Mouse (Mus musculus) erythroblast, embryonic 14.5 days (primary cell): ENCODE measurements around the gene Stat6. TPM values are rescaled to one million over a fixed set of nuclear protein-coding genes. Genes with fewer than 3 reads are reported as not detected.

ENCODE experiments used
- H3K27me3 ChIP-seq: 2 replicates; pipeline ENCODE4 v1.6.1; 2012; ENCODE audit warnings: inconsistent platforms; ENCODE audit not compliant: control insufficient read depth
- H3K36me3 ChIP-seq: 2 replicates; pipeline ENCODE4 v1.6.1; 2012; ENCODE audit warnings: mild to moderate bottlenecking, inconsistent platforms; ENCODE audit not compliant: control insufficient read depth
- H3K4me1 ChIP-seq: 2 replicates; pipeline ENCODE4 v1.6.1; 2012; ENCODE audit warnings: inconsistent platforms; ENCODE audit not compliant: control insufficient read depth
- H3K4me3 ChIP-seq: replicated peaks from 2 replicates; pipeline ENCODE3; 2012; ENCODE audit warnings: moderate library complexity, mild to moderate bottlenecking, inconsistent platforms
- H3K9me3 ChIP-seq: 2 replicates; pipeline ENCODE4 v1.6.1; 2012; ENCODE audit warnings: low read length, inconsistent platforms, mixed read lengths; ENCODE audit not compliant: control insufficient read depth
- GATA1 ChIP-seq: IDR thresholded peaks from 2 replicates; pipeline ENCODE4 v1.6.1; 2012; ENCODE audit warnings: low read length, inconsistent platforms, mixed read lengths
- TAL1 ChIP-seq: IDR thresholded peaks from 3 replicates; pipeline ENCODE4 v1.6.1; 2012; ENCODE audit warnings: low read length, inconsistent platforms, mixed read lengths
- polyA plus RNA-seq: library from polyadenylated mRNA; stranded (reverse); fragments of >175 nt; gene quantifications from 2 replicates; pipeline ENCODE4 v1.2.3, GENCODE M21; 2012

Gene Stat6
- polyA plus RNA-seq, 1 experiment = 1.2 TPM

DNA sequence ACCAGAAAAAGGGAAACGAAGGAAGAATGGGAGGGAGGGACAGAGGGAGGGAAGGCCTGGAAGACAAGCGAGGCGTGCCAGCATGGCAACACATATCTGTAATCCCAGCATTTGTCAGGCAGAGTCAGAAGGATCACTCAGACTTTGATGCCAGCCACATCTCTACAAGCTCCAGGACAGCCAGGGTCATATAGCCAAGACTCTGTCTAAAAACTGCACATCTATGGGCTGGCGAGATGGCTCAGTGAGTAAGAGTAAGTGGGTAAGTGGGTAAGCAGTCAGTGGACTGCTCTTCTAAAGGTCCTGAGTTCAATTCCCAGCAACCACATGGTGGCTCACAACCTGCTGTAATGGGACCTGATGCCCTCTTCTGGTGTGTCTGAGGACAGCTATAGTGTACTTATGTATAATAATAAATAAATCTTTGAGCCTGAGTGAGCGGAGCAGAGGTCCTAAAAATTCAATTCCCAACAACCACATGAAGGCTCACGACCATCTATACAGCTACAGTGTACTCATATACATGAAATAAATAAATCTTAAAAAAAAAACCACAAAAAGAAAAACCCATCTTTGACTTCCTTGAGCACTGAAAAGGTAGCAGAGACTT lies 31.4 kb downstream of the Stat6 start:
- peaks cover 30% of the 10 kb centered on the region for H3K4me1 ChIP-seq

DNA sequence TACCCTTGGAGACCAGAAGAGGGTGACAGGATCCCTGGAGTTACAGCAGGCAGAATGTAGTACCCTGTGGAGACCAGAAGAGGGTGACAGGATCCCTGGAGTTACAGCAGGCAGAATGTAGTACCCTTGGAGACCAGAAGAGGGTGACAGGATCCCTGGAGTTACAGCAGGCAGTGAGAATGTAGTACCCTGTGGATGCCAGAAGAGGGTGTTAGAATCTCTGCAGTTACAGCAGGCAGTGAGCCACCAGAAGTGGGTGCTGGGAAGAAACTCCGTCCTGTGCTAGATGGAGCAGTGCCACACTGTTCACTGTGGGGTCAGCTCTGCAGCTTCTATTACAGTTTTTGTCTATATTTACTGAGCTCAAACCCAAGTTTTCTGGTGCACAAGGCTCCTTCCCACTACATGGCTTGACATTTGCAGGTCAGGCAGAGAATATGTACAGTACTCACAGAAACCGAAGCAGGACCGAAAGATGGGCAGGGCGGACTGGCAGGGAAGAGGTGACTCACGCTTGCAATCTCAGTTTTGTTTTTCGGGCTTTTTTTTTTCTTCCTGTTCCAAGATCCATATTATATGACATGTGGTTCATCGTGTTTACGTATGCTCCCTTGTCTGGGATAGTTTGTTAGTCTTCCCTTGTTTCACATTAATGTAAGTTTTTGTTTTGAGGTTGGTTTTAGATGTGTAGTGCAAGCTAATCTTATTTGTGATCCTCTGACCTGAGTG lies 32.2 kb downstream of the Stat6 start:
- Histone ChIP-seq H3K36me3 (peaks cover 7% of the 10 kb centered on the region), H3K4me1 (peaks cover 32% of the 10 kb centered on the region), H3K9me3 (peaks cover 2% of the 10 kb centered on the region; the same call in 1 of the 2 replicates), H3K4me3 (no peak overlapping the region), H3K27me3 (peaks cover 3% of the 10 kb centered on the region; the same call in 1 of the 2 replicates)
- TF ChIP-seq TAL1 (no peak), GATA1 (no peak)

More for the DNA sequence above, 31.4 kb downstream of the Stat6 start:
- peaks cover 2% of the 10 kb centered on the region; the same call in 1 of the 2 replicates for H3K9me3 ChIP-seq
- H3K4me3 ChIP-seq = no peak overlapping the region
- H3K27me3 ChIP-seq = peaks cover 9% of the 10 kb centered on the region
- H3K36me3 ChIP-seq = peaks cover 5% of the 10 kb centered on the region
- TF ChIP-seq TAL1 (no peak), GATA1 (no peak)

DNA sequence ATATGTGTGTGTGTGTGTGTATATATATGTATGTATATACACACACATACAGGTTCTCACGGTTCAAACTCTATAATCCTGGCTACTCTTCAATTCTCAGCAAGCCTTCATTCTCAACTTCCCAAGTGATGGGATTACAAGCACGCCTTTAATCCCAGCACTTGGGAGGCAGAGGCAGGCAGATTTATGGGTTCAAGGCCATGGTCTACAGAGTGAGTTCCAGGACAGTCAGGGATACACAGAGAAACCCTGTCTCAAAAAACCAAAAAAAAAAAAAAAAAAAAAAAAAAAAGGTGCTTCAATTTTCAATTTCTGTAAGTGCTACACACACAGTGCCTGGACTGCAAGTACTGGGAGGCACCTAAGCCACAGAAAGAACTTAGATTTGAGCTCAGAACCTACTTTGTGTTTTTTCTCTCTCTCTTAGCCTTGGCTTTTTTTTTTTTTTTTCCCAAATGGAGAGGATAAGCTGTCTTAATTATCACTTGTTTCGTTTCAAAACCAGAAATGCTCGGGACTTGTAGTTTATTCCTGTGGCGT lies 33.1 kb downstream of the Stat6 start:
- H3K9me3 ChIP-seq = peaks cover 2% of the 10 kb centered on the region; the same call in 1 of the 2 replicates
- H3K27me3 ChIP-seq = no peaks in the 10 kb centered on the region
- H3K36me3 ChIP-seq = peaks cover 8% of the 10 kb centered on the region
- TF ChIP-seq GATA1 = no peak
- TF ChIP-seq TAL1 = no peak
- peak overlapping the region; percentile 92 for H3K4me3 ChIP-seq
- H3K4me1 ChIP-seq = peaks cover 32% of the 10 kb centered on the region

DNA sequence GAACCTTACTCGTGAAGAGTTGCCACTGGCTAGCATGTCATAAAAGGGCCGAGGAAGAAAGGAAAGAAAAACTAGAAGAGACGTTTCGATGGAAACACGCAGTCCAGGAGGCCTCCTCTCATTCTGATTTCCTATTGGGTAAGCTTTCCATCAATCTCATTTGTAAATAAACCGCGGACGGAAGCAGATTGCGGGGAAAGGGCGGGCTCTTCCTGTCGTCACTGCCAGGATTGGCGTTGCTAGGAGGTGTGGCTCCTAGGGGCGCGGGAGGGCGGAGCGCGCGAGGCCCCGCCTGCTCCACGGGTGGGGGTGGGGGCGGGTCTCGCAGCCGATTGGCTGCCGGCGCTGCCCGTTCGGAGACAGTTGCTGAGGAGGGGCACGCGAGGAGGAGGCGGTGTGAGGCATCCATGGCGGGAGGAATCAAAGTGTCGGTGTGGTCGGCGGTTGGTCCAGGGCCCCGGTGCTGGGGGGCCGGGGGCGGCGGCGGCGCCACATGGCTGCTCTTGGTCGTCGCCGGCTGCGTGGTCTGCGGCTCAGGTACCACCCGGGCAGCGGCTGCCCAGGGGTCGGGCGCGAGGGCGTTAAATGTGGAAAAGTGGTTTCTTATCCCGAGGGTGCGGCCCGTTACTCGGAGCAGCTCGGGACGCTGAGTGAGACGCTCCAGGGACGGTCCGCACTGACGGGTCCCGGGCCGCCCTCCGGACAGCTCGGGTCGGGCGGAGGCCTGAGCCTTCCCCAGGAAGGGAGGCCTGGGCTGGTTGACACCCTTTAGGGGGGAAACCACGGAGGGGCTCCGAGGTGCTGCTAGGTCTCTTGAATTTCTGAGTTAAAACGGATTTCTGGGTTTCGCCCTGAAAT lies 34.1 kb downstream of the Stat6 start:
- no peak for TF ChIP-seq GATA1
- no peak for TF ChIP-seq TAL1
- no peaks in the 10 kb centered on the region for H3K27me3 ChIP-seq
- peak overlapping the region; percentile 92 for H3K4me3 ChIP-seq
- peaks cover 2% of the 10 kb centered on the region; the same call in 1 of the 2 replicates for H3K9me3 ChIP-seq
- peaks cover 13% of the 10 kb centered on the region for H3K36me3 ChIP-seq
- H3K4me1 ChIP-seq = peaks cover 32% of the 10 kb centered on the region

DNA sequence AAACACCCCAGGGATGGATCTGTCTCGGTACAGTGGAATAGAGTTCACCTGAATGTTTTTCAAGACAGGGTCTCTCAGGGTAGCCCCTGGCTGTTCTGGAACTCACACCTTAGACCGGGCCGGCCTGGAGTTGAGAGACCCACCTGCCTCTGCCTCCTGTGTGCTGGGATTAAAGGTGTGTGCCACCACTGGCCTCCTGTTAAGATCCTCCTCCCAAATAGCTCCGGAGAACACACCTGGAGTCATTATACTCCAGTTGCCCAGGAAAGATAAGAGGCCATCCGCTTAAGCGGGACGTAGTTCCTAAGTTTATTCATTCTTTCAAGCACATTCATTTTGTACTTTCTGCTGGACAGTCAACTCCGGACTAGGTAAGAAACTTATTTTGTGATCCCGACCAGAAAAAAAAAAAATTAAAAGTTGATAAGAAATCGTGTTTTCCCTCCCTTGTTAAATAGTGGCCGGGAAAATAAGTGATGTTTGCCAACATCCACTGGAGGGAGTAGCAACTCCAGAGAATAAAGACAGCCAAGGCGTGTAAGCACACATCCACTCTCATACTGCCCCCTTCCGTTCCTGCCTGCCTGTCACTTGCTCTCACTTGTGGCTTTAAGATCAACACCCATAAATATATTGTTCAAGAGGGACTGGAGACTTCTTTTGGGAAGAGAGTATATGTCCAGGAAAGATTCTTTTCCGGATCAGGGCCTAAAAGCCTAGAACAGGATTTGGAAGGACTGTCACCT lies 35.0 kb downstream of the Stat6 start:
- no peaks in the 10 kb centered on the region for H3K27me3 ChIP-seq
- peak overlapping the region; percentile 92 for H3K4me3 ChIP-seq
- TF ChIP-seq GATA1 (no peak), TAL1 (no peak)

DNA sequence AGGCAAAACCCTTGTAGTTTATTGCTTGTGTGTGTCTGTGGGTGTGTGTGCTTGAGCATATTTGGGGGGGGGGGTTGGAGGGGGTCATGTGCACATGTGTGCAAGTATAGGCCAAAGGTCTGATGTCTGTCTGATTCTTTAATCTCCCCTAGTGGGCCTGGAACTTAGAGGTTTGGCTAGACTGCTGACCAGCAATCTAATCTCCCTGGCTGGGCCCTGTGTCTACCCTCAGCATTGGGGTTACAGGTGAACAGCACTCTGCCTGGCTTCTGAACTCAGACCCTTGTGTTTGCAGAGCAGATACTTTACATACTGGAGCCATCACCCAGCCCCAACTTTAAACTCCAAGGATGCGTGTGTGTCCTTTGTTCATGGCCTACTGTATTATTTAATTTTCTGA lies 36.4 kb downstream of the Stat6 start:
- Histone ChIP-seq H3K27me3 (no peaks in the 10 kb centered on the region), H3K4me3 (no peak overlapping the region), H3K36me3 (peaks cover 20% of the 10 kb centered on the region), H3K4me1 (peaks cover 34% of the 10 kb centered on the region), H3K9me3 (peaks cover 2% of the 10 kb centered on the region; the same call in 1 of the 2 replicates)
- no peak for TF ChIP-seq GATA1
- no peak for TF ChIP-seq TAL1

More for the DNA sequence above, 35.0 kb downstream of the Stat6 start:
- H3K9me3 ChIP-seq = peaks cover 2% of the 10 kb centered on the region; the same call in 1 of the 2 replicates
- H3K4me1 ChIP-seq = peaks cover 35% of the 10 kb centered on the region
- peaks cover 17% of the 10 kb centered on the region for H3K36me3 ChIP-seq

DNA sequence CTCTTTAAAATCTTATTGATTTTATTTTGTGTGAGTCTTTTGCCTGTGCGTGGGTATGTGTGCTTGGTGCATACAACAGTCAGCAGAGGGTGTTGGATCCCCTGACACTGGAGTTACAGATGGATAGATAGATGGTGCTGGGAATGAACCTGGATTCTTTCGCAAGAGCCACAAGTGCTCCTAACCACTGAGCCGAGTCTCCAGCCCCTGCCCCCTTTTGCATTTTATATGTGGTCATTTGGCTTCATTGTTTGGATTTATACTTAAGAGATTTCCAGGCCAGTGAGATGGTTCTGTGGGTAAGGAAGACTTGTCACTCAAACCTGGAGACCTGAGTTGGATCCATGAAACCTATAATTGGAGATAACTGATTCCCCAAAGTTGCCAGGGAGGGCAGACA lies 37.1 kb downstream of the Stat6 start:
- Histone ChIP-seq H3K9me3 (no peaks in the 10 kb centered on the region), H3K36me3 (peaks cover 20% of the 10 kb centered on the region), H3K27me3 (no peaks in the 10 kb centered on the region), H3K4me1 (peaks cover 33% of the 10 kb centered on the region), H3K4me3 (no peak overlapping the region)
- no peak for TF ChIP-seq GATA1
- no peak for TF ChIP-seq TAL1

DNA sequence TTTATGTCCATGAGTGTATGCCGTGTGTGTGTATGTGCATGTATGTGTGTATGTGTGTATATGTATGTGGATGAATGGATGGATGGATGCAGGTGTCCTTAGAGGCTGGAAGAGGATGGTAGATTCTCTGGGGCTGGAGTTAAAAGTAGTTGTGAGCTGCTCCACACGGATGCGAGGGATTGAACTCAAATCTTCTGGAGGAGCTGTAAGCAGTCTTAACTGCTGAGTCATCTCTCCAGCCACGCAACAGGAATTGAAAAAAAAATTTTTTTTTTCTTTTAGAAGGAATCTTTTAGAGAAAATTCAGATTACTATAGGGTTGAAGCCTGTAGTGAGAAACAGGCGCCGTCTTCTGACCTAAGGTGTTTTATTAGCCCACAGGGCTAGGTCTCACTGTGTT lies 40.1 kb downstream of the Stat6 start:
- H3K36me3 ChIP-seq = peaks cover 24% of the 10 kb centered on the region
- no peak overlapping the region for H3K4me3 ChIP-seq
- no peak for TF ChIP-seq TAL1
- no peak for TF ChIP-seq GATA1
- no peaks in the 10 kb centered on the region for H3K27me3 ChIP-seq
- peaks cover 21% of the 10 kb centered on the region for H3K4me1 ChIP-seq
- no peaks in the 10 kb centered on the region for H3K9me3 ChIP-seq
